Mouse (Mus musculus): ENCODE measurements at regions not wholly inside any gene's neighbourhood (a gene's known extent, or its start where the extent isn't known, plus 50 kb on each side); places are given as distances from the start of the nearest gene placed in this dataset.

GRCm38 (mm10) chr1:152239376-152239775 lies 147.1 kb downstream of the Tsen15 start:
- no peak for TF ChIP-seq ZC3H11A (IDR thresholded peaks at IDR 0.05; ENCODE audit: low read depth, low read length)
- no peak for TF ChIP-seq GABPA (IDR thresholded peaks at IDR 0.05; ENCODE audit: insufficient replicate concordance, low read depth, low read length)
- TF ChIP-seq RAD21 (IDR thresholded peaks at IDR 0.05; ENCODE audit: low read depth, low read length) = no peak
- no peak for TF ChIP-seq ELF1 (IDR thresholded peaks at IDR 0.05; ENCODE audit: low read depth, low read length)
- no peak for TF ChIP-seq BHLHE40 (IDR thresholded peaks at IDR 0.05; ENCODE audit: low read depth, low read length)
- TF ChIP-seq UBTF (IDR thresholded peaks at IDR 0.05; ENCODE audit: low read depth, low read length) = no peak
- no peak for TF ChIP-seq CTCF (conservative IDR thresholded peaks at IDR 0.05 in 1 of 2, IDR thresholded peaks at IDR 0.05 in 1 of 2; ENCODE audit: low read depth in 2 of 2, low read length in 2 of 2)
- TF ChIP-seq JUND (conservative IDR thresholded peaks at IDR 0.05; ENCODE audit: low read depth, low read length) = no peak
- no peak for TF ChIP-seq EP300 (IDR thresholded peaks at IDR 0.05; ENCODE audit: low read length)
- TF ChIP-seq POLR2A (IDR thresholded peaks at IDR 0.05; ENCODE audit: low read depth, low read length) = no peak

Measured in CH12.LX (cell line).